Mouse (Mus musculus) embryonic facial prominence, embryonic 15.5 days (tissue): ENCODE results near the gene Sh3bp5. TPM values are rescaled to one million over a fixed set of nuclear protein-coding genes. Genes with fewer than 3 reads are reported as not detected.

ENCODE experiments used
- ATAC-seq: fragments of 200-750 bp; cut with Nextera tagmentation; 2 replicates; pipeline ENCODE4 v1.8.0; 2017; ENCODE audit warnings: low read depth, moderate TSS enrichment; ENCODE audit not compliant: insufficient number of reproducible peaks, low FRiP score, low TSS enrichment
- H3K27ac ChIP-seq: fragments of 300-500 bp; sonication (generic); replicated peaks from 2 replicates; pipeline ENCODE4 v1.5.1; 2015; ENCODE audit warnings: mild to moderate bottlenecking, inconsistent platforms
- H3K27me3 ChIP-seq: fragments of 300-500 bp; sonication (generic); 2 replicates; pipeline ENCODE4 v1.6.1; 2015; ENCODE audit warnings: inconsistent platforms
- H3K36me3 ChIP-seq: fragments of 300-500 bp; sonication (generic); 2 replicates; pipeline ENCODE4 v1.6.1; 2015; ENCODE audit warnings: mild to moderate bottlenecking, inconsistent platforms
- H3K4me1 ChIP-seq: fragments of 300-500 bp; sonication (generic); 2 replicates; pipeline ENCODE4 v1.6.1; 2015; ENCODE audit warnings: inconsistent platforms
- H3K4me2 ChIP-seq: fragments of 300-500 bp; sonication (generic); replicated peaks from 2 replicates; pipeline ENCODE4 v1.6.1; 2015; ENCODE audit warnings: mild to moderate bottlenecking, inconsistent platforms
- H3K4me3 ChIP-seq: fragments of 300-500 bp; sonication (generic); replicated peaks from 2 replicates; pipeline ENCODE4 v1.5.1; 2015; ENCODE audit warnings: mild to moderate bottlenecking, inconsistent platforms
- H3K9ac ChIP-seq: fragments of 300-500 bp; sonication (generic); 2 replicates; pipeline ENCODE4 v1.6.1; 2015; ENCODE audit warnings: inconsistent platforms
- H3K9me3 ChIP-seq: fragments of 300-500 bp; sonication (generic); replicated peaks from 2 replicates; pipeline ENCODE4 v1.6.1; 2016; ENCODE audit warnings: inconsistent platforms
- WGBS: fragments of 180-500 bp; shearing (Covaris S2); methylation state at CpG from one replicate; pipeline ENCODE4 v1.1.7; 2015; 5-methylcytosine and 5-hydroxymethylcytosine counted together
- polyA plus RNA-seq: library from polyadenylated mRNA; unstranded; fragments of >200 nt; fragmentation: Nextera tagmentation; extraction: Ambion mirVana; gene quantifications from 2 replicates; pipeline ENCODE4 v1.2.1, GENCODE M21; 2015

The Sh3bp5 gene
- polyA plus RNA-seq, 1 experiment from 2014 or later: 29.1 TPM

DNA sequence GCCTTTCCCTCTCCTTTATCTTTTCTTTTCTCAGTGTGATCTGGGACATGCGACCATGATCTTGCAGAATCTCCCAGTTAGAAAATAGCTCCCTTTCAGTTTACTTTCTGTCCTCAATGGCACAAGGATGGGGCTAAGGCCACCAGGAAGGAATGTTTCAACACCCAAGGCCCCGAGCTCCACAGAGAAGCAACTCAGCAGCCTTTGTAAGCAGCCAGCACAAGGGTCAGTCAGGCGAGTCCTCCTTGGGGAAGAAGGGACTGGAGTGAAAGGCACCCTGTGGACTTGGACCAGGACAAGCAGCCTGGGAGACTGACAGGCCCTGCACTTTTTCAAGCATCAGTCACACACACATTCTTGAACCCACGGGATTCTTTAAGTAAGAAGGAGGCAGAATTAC is 16.6 kb downstream of the Sh3bp5 start:
- Histone ChIP-seq H3K4me3 (no peak overlapping the region), H3K27ac (no peak overlapping the region), H3K9me3 (no peaks in the 10 kb centered on the region), H3K9ac (no peak overlapping the region), H3K27me3 (no peaks in the 10 kb centered on the region), H3K4me2 (no peak overlapping the region), H3K4me1 (peaks cover 27% of the 10 kb centered on the region), H3K36me3 (no peaks in the 10 kb centered on the region)
- 56% methylated on average over 4 of the region's 4 CpGs for WGBS
- ATAC-seq: no peak

DNA sequence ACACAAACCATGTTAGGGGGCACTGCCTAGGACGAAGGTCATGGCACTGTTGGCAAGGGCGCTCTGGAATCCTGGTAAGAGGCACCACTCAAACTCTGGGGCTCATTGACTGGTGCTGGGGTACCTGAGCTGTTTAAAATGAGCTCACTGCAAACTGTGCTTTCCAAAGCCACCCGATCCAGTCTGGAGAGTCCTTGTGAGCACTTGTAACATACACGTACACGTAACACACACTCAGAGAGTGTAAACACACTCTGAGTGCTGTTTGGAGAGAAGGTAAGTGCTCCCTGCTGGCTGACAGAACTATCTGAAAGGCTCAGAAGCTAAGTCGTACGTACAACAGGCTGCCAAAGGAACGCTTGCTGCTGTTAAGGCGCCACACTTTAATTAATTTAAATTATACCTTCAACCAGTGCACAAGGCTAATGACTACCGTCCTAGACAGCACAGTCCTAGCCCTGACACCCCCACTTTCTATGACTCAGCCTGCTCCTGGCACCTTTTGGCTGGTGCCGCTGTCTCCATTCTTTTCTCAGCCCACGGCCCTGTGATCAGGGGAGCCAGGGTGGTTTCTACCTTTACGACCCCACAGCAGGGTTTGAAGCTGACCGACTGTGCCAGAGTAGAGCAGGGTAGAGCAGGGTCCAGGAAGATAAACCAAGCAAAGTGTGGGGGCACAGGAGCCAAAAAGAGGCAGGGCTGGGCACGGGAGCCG is 18.9 kb downstream of the Sh3bp5 start:
- H3K4me3 ChIP-seq: no peak overlapping the region
- no peak overlapping the region for H3K9ac ChIP-seq
- H3K27ac ChIP-seq: 0 out of 2 replicates have a peak overlapping the region, but pooled peaks have one; percentile 44
- H3K36me3 ChIP-seq: no peaks in the 10 kb centered on the region
- H3K9me3 ChIP-seq: no peaks in the 10 kb centered on the region
- H3K27me3 ChIP-seq: no peaks in the 10 kb centered on the region
- H3K4me2 ChIP-seq: no peak overlapping the region
- 80% methylated on average over 16 of the region's 16 CpGs for WGBS
- H3K4me1 ChIP-seq: peaks cover 38% of the 10 kb centered on the region
- no peak for ATAC-seq

DNA sequence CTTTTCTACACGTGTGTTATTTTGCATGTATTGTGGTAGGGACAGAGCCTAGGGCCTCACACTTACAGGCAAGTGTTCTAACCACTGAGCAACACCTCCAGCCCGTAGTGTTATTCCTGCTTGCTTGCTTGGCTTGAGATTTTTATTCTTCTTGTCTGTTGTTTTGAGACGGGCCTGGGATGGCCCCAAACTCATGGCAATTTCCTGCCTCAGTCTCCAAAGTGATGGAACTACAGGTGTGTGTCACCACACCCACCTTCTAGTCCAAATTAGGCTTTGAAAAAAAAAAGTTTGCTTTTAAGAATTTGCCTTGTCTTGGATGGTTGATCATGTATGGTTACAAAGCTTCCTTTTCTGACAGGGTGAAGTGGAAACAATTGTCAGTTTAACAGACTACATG is 19.5 kb downstream of the Sh3bp5 start:
- H3K9ac ChIP-seq: no peak overlapping the region
- H3K36me3 ChIP-seq: no peaks in the 10 kb centered on the region
- H3K4me3 ChIP-seq: no peak overlapping the region
- no peaks in the 10 kb centered on the region for H3K9me3 ChIP-seq
- no peak overlapping the region for H3K27ac ChIP-seq
- H3K4me1 ChIP-seq: peaks cover 38% of the 10 kb centered on the region
- H3K27me3 ChIP-seq: no peaks in the 10 kb centered on the region
- 75% methylated on average over 3 of the region's 3 CpGs for WGBS
- no peak for ATAC-seq
- no peak overlapping the region for H3K4me2 ChIP-seq

DNA sequence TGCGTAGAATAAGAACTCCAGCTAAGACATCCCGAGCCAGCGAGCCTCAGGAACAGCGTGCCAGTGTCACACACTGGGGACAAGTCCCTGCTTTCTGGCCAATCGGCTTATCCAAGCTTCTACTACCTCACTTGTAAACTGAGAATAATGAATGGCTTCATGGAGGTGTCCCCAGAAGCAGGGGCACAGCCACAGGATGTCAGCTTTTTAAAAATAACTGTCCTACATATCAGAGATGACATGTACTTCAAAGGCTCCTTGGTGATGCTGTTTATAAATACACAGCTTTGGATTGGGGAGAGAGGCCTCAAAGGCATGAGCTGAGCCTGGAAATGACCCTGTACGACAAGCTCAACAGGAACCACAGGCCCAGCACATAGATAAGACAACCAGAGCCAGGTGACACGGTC is 20.9 kb downstream of the Sh3bp5 start:
- Histone ChIP-seq H3K27me3 (no peaks in the 10 kb centered on the region), H3K4me3 (no peak overlapping the region), H3K9me3 (no peaks in the 10 kb centered on the region), H3K4me1 (peaks cover 45% of the 10 kb centered on the region), H3K9ac (no peak overlapping the region), H3K36me3 (no peaks in the 10 kb centered on the region; the same call in 1 of the 2 replicates), H3K27ac (no peak overlapping the region), H3K4me2 (no peak overlapping the region)
- ATAC-seq: no peak
- WGBS: 62% methylated on average over 7 of the region's 7 CpGs

DNA sequence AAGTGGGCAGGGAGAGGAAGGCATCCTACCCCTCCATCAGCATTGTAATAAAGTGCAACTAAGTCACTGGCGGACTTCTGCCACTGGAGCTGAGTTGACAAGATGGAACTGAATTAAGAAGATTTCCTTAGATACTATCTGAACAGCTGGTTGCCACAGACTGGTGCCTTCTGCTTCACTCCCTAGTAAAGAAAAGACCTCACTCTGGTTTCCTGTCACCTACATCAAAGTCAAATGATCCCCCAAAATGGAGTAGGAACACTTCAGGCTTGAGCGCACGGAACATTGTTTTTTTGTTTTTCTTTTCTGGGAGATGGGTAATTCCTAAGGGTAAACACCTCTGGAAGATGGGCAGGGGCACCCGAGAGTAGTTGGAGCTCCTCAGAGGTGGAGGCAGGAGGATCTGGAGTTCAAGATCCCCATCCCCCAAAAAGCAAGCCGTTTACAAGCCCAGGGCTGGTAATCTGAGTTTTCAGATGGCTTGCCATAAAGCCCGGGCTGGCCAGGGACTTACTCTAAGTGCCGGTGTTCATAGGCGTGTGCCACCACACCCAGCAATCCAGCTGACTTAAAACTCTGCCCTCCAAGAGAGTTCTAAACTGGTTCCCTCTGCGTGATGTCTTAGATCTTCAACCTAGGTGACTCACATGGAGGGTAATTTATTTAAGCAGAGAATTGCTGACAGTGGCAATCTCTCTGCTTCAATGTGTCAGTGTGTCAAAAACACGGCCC is 21.5 kb downstream of the Sh3bp5 start:
- Histone ChIP-seq H3K27me3 (no peaks in the 10 kb centered on the region), H3K4me3 (no peak overlapping the region), H3K27ac (no peak overlapping the region), H3K4me2 (no peak overlapping the region), H3K9me3 (no peaks in the 10 kb centered on the region), H3K4me1 (peaks cover 45% of the 10 kb centered on the region), H3K36me3 (no peaks in the 10 kb centered on the region; the same call in 1 of the 2 replicates), H3K9ac (no peak overlapping the region)
- WGBS: 56% methylated on average over 10 of the region's 10 CpGs
- ATAC-seq: no peak

DNA sequence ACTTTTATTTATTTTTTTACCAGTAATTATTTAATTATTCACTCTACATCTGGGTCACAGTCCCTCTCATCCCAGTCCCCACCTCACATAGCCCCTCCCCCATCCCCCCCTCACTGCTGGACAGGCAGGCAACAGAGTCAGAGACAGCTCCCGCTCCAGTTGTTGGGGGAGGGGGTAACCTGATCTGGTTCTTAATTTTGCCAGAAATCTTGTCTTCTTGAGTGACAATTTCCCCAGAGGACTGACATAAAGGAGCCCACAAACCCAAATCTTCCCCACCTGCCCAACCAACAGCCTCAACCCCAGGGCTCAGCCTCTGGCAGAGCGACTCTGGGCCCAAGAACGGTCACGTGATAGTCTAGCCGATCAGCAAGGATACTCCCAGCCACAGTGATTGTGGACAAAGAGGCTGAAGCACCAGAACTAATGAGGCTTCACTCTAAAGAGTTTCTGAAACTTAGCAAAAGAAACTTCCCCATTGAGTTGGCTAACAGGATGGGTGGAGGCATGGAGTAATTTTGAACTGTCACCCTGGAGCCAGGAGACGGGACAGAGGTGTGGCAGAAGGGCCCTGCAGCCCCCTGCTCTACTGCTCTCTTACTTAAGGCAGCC is 22.3 kb downstream of the Sh3bp5 start:
- WGBS: 32% methylated on average over 6 of the region's 6 CpGs
- ATAC-seq: no peak
- Histone ChIP-seq H3K27me3 (no peaks in the 10 kb centered on the region), H3K36me3 (no peaks in the 10 kb centered on the region; the same call in 1 of the 2 replicates), H3K9me3 (no peaks in the 10 kb centered on the region), H3K9ac (no peak overlapping the region), H3K27ac (no peak overlapping the region; the same call in 1 of the 2 replicates), H3K4me1 (peaks cover 45% of the 10 kb centered on the region), H3K4me3 (no peak overlapping the region), H3K4me2 (no peak overlapping the region)

DNA sequence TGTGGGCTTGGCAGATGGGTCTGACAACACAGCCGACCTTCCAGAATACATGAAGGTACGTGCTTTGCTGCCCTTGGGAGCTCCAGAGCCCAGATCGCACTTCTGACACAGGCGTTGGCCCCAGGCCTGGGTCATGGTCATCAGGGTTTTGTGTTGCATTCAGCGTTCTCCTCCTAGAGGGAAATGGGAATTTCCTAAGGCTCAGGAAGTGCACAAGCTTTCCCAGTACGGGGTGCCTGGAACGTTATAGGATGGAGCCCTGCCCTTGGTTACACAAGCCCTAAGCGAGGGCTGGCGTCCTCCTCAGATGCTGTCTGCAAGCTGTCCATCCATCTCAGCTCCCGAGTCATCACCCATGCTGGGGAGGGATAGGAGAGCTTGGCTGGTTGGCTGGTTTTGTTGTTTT is 23.2 kb downstream of the Sh3bp5 start:
- no peaks in the 10 kb centered on the region; the same call in 1 of the 2 replicates for H3K36me3 ChIP-seq
- ATAC-seq: no peak
- H3K4me2 ChIP-seq: no peak overlapping the region
- no peak overlapping the region for H3K4me3 ChIP-seq
- no peak overlapping the region for H3K9ac ChIP-seq
- WGBS: 53% methylated on average over 10 of the region's 10 CpGs
- no peaks in the 10 kb centered on the region for H3K27me3 ChIP-seq
- H3K4me1 ChIP-seq: peaks cover 45% of the 10 kb centered on the region
- no peaks in the 10 kb centered on the region for H3K9me3 ChIP-seq
- H3K27ac ChIP-seq: no peak overlapping the region

DNA sequence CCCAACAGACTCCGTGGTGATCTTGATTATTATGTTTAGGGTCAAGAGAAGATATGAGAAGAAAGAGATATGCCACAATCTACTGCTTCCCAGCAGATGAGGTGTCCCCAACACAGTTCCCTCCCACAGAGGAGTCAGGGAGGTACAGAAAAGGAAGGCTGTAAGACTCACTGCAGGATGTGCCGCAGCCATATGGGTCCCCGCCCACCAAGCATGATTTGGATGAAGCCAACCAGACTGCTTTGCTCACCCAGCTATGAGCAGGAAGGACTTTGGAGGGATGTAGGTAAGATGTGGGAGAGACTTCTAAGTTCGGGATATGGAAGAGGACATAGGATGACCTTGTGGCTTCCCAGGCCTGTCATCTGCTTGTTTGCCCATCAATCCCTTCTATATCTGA is 25.1 kb downstream of the Sh3bp5 start:
- ATAC-seq: no peak
- Histone ChIP-seq H3K27ac (no peak overlapping the region), H3K4me2 (no peak overlapping the region), H3K4me3 (no peak overlapping the region), H3K4me1 (peaks cover 45% of the 10 kb centered on the region), H3K27me3 (no peaks in the 10 kb centered on the region), H3K9ac (no peak overlapping the region), H3K9me3 (no peaks in the 10 kb centered on the region), H3K36me3 (no peaks in the 10 kb centered on the region; the same call in 1 of the 2 replicates)
- 81% methylated on average over 4 of the region's 4 CpGs for WGBS

DNA sequence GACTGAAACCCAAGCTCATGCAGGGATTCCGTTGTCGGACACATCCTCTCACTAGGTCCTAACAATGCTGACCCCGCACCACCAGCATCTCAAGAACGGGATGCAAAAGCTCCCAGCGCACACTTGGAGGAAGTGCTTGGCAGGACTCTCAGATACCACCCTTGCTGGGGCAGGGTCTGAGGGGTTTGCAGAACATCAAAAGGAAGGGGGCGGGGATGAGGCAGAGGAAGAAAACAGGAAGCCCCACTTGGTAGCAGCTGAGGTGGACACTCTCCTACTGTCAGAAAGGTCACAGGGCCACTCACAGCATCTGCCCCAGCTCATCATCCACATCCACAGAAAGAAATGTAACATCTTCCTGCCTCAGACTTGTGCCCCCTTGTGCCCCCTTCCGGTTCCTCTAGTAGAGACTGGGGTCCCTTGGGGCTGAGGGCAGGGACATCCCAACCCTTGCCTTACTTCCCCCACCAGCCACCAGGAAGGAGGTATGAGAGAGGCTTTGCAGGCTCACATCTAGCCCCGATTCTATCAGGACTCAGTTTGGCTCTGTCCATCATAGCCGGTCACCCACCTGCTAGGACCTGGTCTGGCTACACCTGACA is 25.7 kb downstream of the Sh3bp5 start:
- no peaks in the 10 kb centered on the region for H3K27me3 ChIP-seq
- H3K4me3 ChIP-seq: no peak overlapping the region
- WGBS: 78% methylated on average over 9 of the region's 9 CpGs
- H3K4me2 ChIP-seq: no peak overlapping the region
- peaks cover 44% of the 10 kb centered on the region for H3K4me1 ChIP-seq
- ATAC-seq: no peak
- H3K9me3 ChIP-seq: no peaks in the 10 kb centered on the region
- no peak overlapping the region for H3K9ac ChIP-seq
- H3K36me3 ChIP-seq: no peaks in the 10 kb centered on the region; the same call in 1 of the 2 replicates
- H3K27ac ChIP-seq: no peak overlapping the region

DNA sequence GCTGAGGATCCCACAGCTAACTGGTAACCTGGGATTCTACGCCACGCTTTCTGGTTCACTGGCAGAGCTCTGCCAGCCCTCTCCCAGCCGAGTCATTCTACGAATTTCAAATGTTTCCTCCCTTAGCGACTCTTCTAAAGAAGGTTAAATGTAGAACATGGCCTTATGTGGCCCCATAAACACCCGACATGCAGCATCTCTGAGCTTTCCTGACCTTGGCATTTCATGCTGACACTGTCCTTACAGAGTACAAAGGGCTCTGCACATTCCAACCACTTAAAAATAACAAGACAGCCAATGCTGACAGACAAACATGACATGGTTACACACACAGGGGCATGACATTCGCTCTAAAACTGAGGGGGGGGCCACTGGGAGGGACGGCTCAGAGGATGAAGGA is 27.2 kb downstream of the Sh3bp5 start:
- WGBS: 43% methylated on average over 8 of the region's 8 CpGs
- no peak for ATAC-seq
- H3K36me3 ChIP-seq: no peaks in the 10 kb centered on the region; the same call in 1 of the 2 replicates

More for the DNA sequence above, 27.2 kb downstream of the Sh3bp5 start:
- no peak overlapping the region for H3K27ac ChIP-seq
- no peak overlapping the region for H3K4me3 ChIP-seq
- H3K9me3 ChIP-seq: no peaks in the 10 kb centered on the region
- H3K9ac ChIP-seq: no peak overlapping the region
- H3K4me1 ChIP-seq: peaks cover 29% of the 10 kb centered on the region
- H3K27me3 ChIP-seq: no peaks in the 10 kb centered on the region
- H3K4me2 ChIP-seq: no peak overlapping the region
